Mouse (Mus musculus) kidney, adult 2 months (tissue): ENCODE results near the gene Tmem86a.

Experiments
- CTCF ChIP-seq: fragments of 200-500 bp; conservative IDR thresholded peaks from 2 replicates; pipeline ENCODE4 v1.5.1; 2011; ENCODE audit warnings: low read depth, mild to moderate bottlenecking, control low read depth, low read length, moderate library complexity, mixed read lengths; ENCODE audit not compliant: insufficient read depth, insufficient read length
- POLR2A ChIP-seq: fragments of 200-500 bp; IDR thresholded peaks from one replicate; pipeline ENCODE4 v1.6.1; 2011; ENCODE audit warnings: low read depth, low read length, control low read depth

- TF ChIP-seq CTCF (no peak), POLR2A (no peak)
Observed at GRCm38 (mm10) chr7:47094969-47095368, 44.6 kb downstream of the Tmem86a start.
